Mouse (Mus musculus) subcutaneous adipose tissue, adult 2 months (tissue): ENCODE measurements around the gene Psmd11. TPM values are rescaled to one million over a fixed set of nuclear protein-coding genes. Genes with fewer than 3 reads are reported as not detected.

Experiments used
- polyA plus RNA-seq: library from polyadenylated mRNA; depleted of rRNA; stranded (reverse); fragments of >200 nt; gene quantifications from 2 replicates; pipeline ENCODE4 v1.2.3, GENCODE M21; 2012; ENCODE audit warnings: low replicate concordance; rRNA removed

Psmd11 gene
- 62.2 and 66.9 TPM in 2 replicates for polyA plus RNA-seq

DNA sequence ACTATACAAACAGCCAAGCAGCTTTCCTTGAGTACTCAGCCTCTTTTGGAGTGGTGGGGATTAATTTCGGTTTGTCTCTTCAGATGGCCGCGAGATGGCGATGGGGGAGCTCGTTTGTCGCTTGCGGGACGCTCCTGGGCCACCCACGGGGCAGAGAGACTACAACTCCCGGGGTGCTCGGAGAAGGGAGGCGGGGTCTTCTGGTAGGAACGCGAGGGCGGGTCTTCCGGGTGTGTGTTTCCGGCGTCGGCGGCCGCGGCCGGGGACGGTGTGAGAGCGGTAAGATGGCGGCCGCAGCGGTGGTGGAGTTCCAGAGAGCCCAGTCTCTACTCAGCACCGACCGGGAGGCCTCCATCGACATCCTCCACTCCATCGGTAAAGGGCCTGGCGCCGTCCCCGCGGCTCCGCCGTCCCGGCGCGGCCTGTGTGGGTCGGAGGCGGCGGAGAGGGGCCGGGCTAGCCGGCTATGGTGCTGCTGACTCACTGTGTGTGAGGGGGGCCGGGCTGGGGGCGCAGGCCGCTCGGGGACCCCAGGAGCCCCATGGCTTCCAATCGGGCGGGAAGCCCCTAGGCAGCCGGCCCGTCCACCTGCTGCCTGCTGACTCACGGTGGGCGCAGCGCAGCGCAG is at the start of gene Psmd11:
Gene Psmd11, plus strand, starts transcription at position 235 of the 628 bp plus-strand sequence.

DNA sequence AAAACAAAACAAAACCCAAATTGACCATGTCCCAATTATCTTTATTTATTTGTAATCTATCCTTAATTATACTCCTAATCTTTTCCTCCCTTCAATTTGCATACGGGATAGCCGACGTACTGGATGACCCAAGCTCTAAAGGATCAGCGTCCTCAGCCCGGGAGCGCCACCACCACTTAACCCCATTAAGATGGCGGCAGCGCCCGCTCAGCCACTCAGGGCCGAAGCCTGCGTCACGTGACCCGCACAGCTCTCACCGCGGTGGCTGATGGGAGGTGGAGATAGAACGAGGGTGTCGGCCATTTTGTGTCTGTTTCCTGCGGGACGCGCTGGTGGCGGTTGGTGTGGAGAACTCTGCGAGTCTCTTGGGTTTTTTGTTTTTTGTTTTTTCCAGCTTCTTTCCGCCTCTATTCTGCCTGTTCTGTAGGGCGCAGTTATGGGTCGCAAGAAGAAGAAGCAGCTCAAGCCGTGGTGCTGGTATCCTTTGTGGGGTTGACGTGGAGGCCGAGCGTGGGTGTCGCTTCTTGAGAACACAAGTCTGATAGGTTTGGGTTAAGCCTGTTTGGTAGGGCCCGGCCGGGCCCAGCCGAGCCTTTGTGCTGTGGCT is 45.3 kb upstream of the Psmd11 start, which contains the start of gene Zfp207:
Gene Zfp207, plus strand, starts transcription at position 261 of the 607 bp plus-strand sequence.

DNA sequence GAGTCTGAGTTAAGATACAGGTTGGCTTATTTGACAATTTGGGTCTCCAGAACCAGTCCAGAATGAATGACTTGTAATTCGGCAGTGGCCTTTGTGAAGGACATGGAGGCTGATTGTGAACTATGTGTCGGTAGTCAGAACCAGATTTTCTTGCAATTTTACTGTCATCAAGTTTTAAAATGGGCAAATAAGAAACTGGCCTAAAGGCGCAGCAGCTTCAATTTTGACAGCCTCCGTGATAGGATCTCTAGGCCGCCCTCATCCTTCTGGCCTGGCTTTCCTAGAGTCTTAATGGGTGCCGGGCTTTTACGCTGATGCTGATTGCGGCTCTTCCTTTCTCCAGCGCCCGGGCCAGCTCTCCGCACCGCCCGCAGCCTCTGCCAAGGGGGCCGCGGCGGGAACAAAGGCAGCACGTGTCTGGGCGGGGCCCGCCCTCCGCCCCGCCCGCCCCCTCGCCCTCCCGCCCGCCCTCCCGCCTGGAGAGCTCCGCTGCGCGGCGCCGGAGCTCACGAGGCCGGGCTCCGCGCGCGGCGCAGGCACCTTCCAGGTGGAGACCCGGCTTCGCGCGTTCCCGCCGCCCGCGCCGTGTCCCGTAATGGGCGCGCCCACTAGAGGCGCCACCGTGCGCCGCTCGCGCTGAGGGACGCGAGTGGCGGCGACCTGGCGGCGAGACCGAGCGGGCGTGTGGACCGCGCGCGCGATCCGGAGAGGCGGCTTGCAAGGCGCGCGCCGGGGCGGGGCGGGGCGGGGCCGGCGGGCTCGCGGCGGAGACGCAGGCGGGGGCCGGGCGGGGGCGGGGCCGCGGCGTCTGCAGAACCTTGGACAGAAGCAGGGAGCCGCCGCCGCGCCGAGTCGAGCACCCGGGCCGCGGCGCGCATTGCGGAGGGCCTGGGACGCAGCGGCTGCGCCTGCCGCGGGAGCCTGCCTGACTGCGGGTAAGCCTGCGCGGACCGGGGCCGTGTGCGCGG is 48.1 kb downstream of the Psmd11 start, which contains the start of gene Cdk5r1:
Gene Cdk5r1, plus strand, starts transcription at position 802 of the 968 bp plus-strand sequence.

Other genes with a start within 250 kb of the Psmd11 start
- 10.6 and 11.1 TPM in 2 replicates for gene Rnf135, start 244.8 kb upstream of the Psmd11 start, polyA plus RNA-seq
- 21.5 and 24.5 TPM in 2 replicates for gene Rhot1, start 219.6 kb upstream of the Psmd11 start, polyA plus RNA-seq
- 8.8 and 13.3 TPM in 2 replicates for gene Rhbdl3, start 127.7 kb upstream of the Psmd11 start, polyA plus RNA-seq
- gene 5730455P16Rik, start 50.6 kb upstream of the Psmd11 start, polyA plus RNA-seq: 5.5 and 6.0 TPM in 2 replicates
- 122 and 138 TPM in 2 replicates for gene Zfp207, start 45.3 kb upstream of the Psmd11 start, polyA plus RNA-seq
- gene Cdk5r1, start 48.4 kb downstream of the Psmd11 start, polyA plus RNA-seq: 1.2 and 2.8 TPM in 2 replicates